Mouse (Mus musculus): ENCODE data around the gene Sema3f.

The Sema3f gene

GRCm38 (mm10) chr9:107692785-107693184 lies 17.5 kb downstream of the Sema3f start:
- DNase-seq (ENCODE audit: extremely low read depth, low read depth), result no peak

DNA sequence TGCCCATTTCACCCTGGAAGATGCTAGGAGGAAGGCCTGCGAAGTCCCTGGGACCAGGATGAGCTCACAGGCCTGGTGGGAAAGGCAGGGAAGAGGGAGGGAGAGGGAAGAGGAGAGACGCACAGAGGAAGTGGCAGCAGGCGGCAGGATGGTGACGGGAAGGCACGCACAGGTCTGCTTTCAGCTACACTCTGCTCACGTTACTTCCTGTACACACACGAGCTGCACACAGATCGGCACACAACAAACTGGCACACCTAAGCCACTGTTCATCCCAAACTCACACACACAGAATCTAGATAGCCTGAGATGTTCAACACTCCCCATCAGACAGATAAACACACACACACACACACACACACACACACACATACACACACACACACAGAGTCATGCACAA lies 19.9 kb downstream of the Sema3f start:
- DNase-seq (ENCODE audit: extremely low read depth, low read depth), result no peak

DNA sequence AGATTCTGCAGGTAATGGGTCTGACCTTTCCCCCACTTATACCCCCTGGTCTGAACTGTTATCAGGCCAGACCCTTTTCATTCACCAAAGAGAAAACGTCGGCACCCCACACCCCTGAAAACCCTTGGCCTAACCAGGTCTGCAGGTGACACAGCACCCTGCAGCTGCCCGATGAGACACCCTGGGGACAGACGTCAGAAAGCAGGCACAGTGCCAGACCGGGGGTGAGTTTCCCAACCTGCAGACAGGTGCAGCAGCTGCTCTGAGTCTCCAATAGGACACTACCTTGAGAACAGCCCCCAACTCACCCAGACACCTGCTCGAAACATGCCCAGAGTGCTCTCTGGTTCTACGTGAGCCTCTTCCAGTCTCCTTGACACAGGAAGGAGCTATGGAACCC lies 21.3 kb downstream of the Sema3f start:
- no peak for DNase-seq (ENCODE audit: extremely low read depth, low read depth)

GRCm38 (mm10) chr9:107688415-107688814 lies 21.9 kb downstream of the Sema3f start:
- no peak for DNase-seq (ENCODE audit: extremely low read depth, low read depth)

DNA sequence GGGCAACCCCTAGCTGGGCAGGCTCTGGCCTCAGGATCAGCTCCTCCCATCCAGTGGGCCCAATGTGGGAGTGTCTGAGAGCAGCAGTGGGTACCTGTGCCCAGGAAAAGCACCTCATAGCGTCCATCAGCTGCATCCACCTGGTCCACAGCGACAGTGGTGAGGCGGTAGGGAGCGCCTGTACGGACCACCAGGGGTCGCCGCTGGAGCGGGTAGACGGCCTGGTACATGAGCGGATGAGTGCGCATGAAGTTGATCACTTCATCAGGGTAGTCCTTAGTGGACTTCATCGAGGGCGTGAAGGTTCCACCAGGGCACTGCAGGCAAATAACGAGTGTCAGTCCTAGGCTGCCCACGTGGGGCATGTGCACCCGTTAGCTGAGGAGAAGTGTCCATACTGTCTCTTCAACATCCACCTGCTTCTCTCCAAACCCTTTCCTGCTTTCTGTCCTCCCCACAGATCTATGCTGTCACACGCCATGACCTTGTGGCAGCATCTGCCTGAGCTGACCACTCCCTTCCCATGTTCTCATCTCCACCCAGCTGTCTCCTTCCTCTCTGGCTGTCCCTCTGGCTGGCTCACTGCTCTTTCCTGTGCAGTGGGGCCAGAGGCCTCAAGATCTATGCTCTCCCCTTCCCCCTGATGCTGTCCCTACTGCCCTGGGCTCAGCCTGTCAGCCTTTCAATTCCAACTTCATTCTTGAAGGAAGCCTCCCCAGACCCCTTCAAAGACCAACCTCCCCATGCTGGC lies 24.9 kb downstream of the Sema3f start:
- peak; percentile 8 for DNase-seq (ENCODE audit: extremely low read depth, low read depth)

DNA sequence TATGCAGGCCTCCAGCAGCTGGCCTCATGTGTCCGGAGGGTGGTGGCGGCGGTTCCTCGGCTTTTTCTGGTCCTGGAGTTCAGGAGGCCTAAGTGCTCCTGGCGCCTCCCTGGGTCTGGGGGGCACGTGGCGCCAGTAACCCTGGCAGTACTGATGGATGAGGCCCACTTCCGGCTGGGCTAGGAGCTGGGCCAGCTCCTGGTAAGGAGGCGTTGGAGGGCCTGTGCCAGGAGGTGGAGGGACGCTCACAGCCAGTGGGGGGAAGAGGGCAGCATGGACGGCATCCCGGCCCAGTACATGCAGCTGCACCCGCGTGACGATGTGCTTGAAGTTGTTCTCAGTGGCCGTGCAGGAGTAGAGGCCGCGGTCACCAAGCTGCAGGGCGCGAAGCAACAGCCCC lies 27.9 kb downstream of the Sema3f start:
- DNase-seq (ENCODE audit: extremely low read depth, low read depth), result no peak

DNA sequence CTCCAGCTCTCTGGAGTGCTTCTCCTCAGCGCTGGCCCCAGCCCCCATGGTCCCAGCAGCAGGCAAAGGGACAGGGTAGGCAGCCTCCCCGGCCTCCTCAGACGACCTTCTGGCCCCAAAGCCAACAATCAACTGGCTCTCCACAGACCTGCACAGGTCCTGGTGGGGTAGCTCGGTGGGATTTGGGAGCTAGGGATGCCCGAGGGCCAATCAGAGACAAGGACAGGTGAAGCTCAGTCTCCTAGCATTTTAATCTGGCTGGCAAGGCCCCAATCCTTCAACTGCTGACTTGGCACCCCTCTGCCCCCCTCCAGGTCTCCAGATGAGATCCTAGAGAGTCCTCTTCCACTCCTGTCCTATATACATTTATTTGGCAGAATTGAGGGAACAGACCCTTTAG lies 30.8 kb downstream of the Sema3f start, which contains the start of gene Gnat1:
Gene Gnat1 (minus strand): TSS at position 212 of the 400 bp plus-strand sequence.
- no peak for DNase-seq (ENCODE audit: extremely low read depth, low read depth)

GRCm38 (mm10) chr9:107678861-107679260 lies 31.4 kb downstream of the Sema3f start:
- DNase-seq (ENCODE audit: extremely low read depth, low read depth), result no peak

GRCm38 (mm10) chr9:107677819-107678526 lies 32.3 kb downstream of the Sema3f start:
- peak; percentile 66 for DNase-seq (ENCODE audit: extremely low read depth, low read depth)

- DNase-seq (ENCODE audit: extremely low read depth, low read depth), result peak; percentile 26
Observed at GRCm38 (mm10) chr9:107677091-107677784, 33.0 kb downstream of the Sema3f start.

DNA sequence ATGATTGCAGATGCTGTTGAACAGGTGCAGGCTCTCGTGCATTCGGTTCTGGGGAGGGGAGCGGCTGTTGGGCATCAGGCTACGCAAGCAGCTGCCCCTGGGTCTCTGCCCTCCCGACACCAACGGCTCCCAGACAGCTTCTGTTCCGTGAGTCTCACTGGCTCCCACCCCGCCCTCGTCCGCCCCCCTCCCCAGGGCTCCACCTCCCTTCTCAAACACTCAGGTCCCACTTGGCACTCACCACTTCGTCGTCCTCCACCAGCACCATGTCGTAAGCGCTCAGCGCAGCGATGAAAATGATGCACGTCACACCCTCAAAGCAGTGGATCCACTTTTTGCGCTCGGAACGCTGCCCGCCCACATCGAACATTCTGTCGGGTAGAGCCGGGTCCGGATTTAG lies 34.0 kb downstream of the Sema3f start:
- no peak for DNase-seq (ENCODE audit: extremely low read depth, low read depth)

DNA sequence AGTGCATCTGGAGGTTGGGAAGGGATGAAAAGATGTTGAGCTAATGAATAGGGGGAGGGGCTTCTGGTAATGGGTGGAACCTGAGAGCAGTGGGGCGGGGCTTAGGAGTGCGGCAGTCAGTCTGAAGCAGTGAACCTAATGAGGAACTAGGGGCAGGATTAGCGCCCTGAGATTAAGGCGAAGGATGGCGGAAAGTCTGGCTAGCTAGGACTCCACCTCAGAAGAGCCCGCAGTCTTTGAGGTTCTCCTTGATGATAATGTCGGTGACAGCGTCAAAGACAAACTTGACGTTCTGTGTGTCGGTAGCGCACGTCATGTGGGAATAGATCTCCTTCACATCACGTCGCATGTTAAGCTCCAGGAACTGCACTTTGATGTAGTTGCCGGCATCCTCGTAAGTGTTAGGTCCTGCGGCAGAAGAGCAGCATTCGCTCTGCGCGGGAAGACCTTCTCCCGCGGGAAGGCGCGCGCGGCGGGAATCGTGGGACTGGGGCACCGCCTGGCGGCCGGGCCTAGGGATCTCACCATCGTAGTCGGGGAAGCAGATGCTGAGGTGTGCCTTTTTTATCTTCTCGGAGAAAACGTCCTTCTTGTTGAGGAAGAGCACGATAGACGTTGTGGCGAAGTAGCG lies 34.5 kb downstream of the Sema3f start:
- peak; percentile 60 for DNase-seq (ENCODE audit: extremely low read depth, low read depth)

GRCm38 (mm10) chr9:107674609-107675429 lies 35.5 kb downstream of the Sema3f start:
- no peak for DNase-seq (ENCODE audit: extremely low read depth, low read depth)

GRCm38 (mm10) chr9:107670259-107670658 lies 40.0 kb downstream of the Sema3f start:
- DNase-seq (ENCODE audit: extremely low read depth, low read depth), result no peak

GRCm38 (mm10) chr9:107669480-107669945 lies 40.8 kb downstream of the Sema3f start, which contains the start of gene Slc38a3:
Gene Slc38a3 (minus strand): TSS chr9:107669530.
- no peak for DNase-seq (ENCODE audit: extremely low read depth, low read depth)

- no peak for DNase-seq (ENCODE audit: extremely low read depth, low read depth)
Observed at GRCm38 (mm10) chr9:107668916-107669315, 41.4 kb downstream of the Sema3f start.

DNA sequence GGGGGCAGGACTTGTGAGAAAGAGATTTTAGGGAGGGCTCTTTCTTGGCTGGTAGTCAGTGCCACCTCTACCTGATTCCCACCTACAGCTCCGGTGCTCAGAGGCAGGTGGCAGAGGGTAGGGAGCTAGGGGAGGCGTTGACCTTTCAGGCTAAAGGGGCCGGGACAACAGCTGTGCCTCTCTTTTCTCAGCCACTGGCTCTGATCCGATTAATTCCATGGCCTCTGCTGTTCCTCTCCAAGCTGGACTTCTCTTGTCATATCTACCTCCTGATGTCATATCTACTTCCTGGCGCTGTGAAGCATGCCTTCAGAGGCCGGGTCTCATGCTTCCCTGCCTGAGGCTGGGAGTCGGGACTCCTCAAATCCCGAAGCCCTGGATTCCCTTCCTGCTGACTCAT lies 42.3 kb downstream of the Sema3f start:
- no peak for DNase-seq (ENCODE audit: extremely low read depth, low read depth)

DNA sequence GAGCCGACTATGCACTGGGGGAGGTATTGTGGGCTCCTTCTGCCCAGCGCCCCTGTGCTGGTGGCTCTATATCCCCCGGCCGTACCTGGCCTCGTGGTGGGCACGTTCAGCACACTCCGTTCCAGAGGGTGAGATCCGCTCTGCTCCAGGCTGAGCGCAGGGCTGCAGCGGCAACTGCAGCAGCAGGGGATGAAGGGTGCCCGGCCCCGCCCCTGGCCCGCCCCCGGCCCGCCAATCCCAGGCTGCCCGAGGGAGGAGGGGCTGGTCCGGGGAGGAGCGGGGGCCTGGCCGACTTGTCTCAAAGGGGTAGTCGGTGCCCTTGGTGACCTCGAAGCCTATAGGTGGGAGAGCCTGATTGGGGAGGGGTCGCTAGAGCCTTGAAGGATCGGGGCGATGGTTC lies 43.1 kb downstream of the Sema3f start:
- no peak for DNase-seq (ENCODE audit: extremely low read depth, low read depth)

DNA sequence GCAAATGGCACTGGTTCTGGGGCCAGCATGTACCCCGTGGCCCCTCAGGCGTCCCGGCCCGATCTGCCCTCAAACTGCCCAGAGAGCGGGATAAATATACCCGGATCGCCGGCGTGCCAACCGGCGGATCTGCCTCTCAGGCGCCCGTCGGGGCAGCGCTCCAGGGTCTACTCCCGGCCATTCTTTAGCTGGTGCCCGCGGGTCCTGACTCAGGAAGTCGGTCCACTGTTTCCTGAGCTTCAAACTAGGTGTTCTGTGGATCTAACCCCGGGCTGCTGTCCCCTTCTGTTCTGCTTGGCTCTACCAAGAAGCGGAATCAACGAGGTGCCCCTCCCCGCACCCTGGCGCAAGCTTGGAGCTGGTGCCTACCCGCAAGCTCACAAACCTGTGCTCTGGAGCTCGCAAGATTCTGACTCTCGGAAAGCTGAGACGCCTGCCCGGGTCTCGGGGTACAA lies 43.5 kb downstream of the Sema3f start:
- no peak for DNase-seq (ENCODE audit: extremely low read depth, low read depth)

DNA sequence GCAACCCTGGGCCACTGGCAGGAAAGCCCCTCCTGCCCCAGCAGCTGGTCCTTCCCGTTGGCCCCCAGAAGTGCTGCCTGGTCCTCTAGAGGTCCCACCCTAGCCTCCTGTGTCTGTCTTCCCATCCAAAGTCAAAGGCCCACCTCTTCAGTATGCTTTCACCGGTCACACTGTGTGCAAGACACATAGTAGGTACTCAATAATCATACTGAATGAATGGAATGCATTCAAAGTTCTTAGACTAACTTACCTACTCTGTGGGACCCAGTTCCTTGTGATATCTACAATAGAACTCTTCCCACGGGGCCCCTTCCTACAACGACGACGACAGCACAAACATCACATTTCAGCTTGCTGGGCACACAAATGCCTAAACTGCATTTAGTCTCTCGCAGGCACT lies 45.0 kb downstream of the Sema3f start:
- DNase-seq (ENCODE audit: extremely low read depth, low read depth), result no peak

- no peak for DNase-seq (ENCODE audit: extremely low read depth, low read depth)
Observed at GRCm38 (mm10) chr9:107663525-107663924, 46.8 kb downstream of the Sema3f start.

Measured in MEL-GATA-1-ER (cell line).